Mouse (Mus musculus) midbrain, embryonic 15.5 days (tissue): ENCODE measurements around the gene Olfr160. TPM values are rescaled to one million over a fixed set of nuclear protein-coding genes. Genes with fewer than 3 reads are reported as not detected.

Experiments
- ATAC-seq: fragments of 200-750 bp; cut with Nextera tagmentation; replicated peaks from 2 replicates; pipeline ENCODE4 v1.8.0; 2017; ENCODE audit warnings: moderate TSS enrichment
- H3K27ac ChIP-seq: fragments of 300-500 bp; sonication (generic); 2 replicates; pipeline ENCODE4 v1.5.1; 2015; ENCODE audit warnings: mild to moderate bottlenecking, inconsistent platforms
- H3K27me3 ChIP-seq: fragments of 300-500 bp; sonication (generic); replicated peaks from 2 replicates; pipeline ENCODE4 v1.6.1; 2015; ENCODE audit warnings: inconsistent platforms
- H3K36me3 ChIP-seq: fragments of 300-500 bp; sonication (generic); replicated peaks from 2 replicates; pipeline ENCODE4 v1.6.1; 2015; ENCODE audit warnings: inconsistent platforms
- H3K4me1 ChIP-seq: fragments of 300-500 bp; sonication (generic); 2 replicates; pipeline ENCODE4 v1.6.1; 2015; ENCODE audit warnings: inconsistent platforms
- H3K4me2 ChIP-seq: fragments of 300-500 bp; sonication (generic); 2 replicates; pipeline ENCODE4 v1.6.1; 2015; ENCODE audit warnings: inconsistent platforms, mild to moderate bottlenecking, moderate library complexity
- H3K4me3 ChIP-seq: fragments of 300-500 bp; sonication (generic); 2 replicates; pipeline ENCODE4 v1.5.1; 2015; ENCODE audit warnings: mild to moderate bottlenecking, inconsistent platforms
- H3K9ac ChIP-seq: fragments of 300-500 bp; sonication (generic); 2 replicates; pipeline ENCODE4 v1.6.1; 2015; ENCODE audit warnings: mild to moderate bottlenecking, inconsistent platforms
- H3K9me3 ChIP-seq: fragments of 300-500 bp; sonication (generic); 2 replicates; pipeline ENCODE4 v1.6.1; 2016; ENCODE audit warnings: inconsistent platforms
- WGBS: fragments of 180-500 bp; shearing (Covaris S2); methylation state at CpG from one replicate; pipeline ENCODE4 v1.1.7; 2015; ENCODE audit warnings: mixed read lengths; 5-methylcytosine and 5-hydroxymethylcytosine counted together
- polyA plus RNA-seq: library from polyadenylated mRNA; unstranded; fragments of >200 nt; fragmentation: Nextera tagmentation; extraction: Ambion mirVana; gene quantifications from 2 replicates; pipeline ENCODE4 v1.2.1, GENCODE M21; 2015

The Olfr160 gene
- polyA plus RNA-seq: not detected in 2 replicates

- no peak within 1 kb of the TSS for H3K4me3 ChIP-seq
- H3K27me3 ChIP-seq: no peaks in the 10 kb centered on the region
- WGBS: 100% methylated on average over 1 of the region's 1 CpGs
- no peaks in the 10 kb centered on the region for H3K36me3 ChIP-seq
- no peaks in the 10 kb centered on the region for H3K4me1 ChIP-seq
- H3K9me3 ChIP-seq: no peaks in the 10 kb centered on the region
- no peak within 1 kb of the TSS for H3K9ac ChIP-seq
- ATAC-seq: no peak
- H3K27ac ChIP-seq: no peak within 1 kb of the TSS
- H3K4me2 ChIP-seq: no peak within 1 kb of the TSS
Measured at GRCm38 (mm10) chr9:37716150-37716549, at the start of gene Olfr160. Olfr160 (minus strand) TSS chr9:37716250.

DNA sequence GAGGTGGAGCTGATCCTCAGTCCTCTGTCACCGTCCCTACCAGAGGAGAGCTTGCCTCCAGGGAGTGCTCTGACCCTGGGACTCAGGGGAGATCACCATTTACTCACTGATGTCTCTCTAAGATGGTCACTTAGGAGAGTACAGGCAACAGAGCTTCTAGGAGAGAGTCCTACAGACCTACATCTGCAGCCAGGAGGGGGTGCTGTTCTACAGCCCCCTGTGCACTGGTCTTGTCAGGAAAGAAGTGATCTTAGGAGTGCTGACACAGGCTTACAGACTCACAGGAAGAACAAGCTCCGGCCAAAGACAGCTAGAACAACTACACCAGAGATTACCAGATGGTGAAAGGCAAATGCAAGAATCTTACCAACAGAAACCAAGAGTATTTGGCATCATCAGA is 46.5 kb upstream of the Olfr160 start:
- no peak overlapping the region for H3K4me2 ChIP-seq
- H3K27me3 ChIP-seq: no peaks in the 10 kb centered on the region
- no peak overlapping the region for H3K9ac ChIP-seq
- H3K9me3 ChIP-seq: no peaks in the 10 kb centered on the region
- no peak for ATAC-seq
- H3K36me3 ChIP-seq: no peaks in the 10 kb centered on the region
- no peaks in the 10 kb centered on the region for H3K4me1 ChIP-seq
- no peak overlapping the region for H3K27ac ChIP-seq
- no peak overlapping the region for H3K4me3 ChIP-seq
- 63% methylated on average over 2 of the region's 2 CpGs for WGBS

DNA sequence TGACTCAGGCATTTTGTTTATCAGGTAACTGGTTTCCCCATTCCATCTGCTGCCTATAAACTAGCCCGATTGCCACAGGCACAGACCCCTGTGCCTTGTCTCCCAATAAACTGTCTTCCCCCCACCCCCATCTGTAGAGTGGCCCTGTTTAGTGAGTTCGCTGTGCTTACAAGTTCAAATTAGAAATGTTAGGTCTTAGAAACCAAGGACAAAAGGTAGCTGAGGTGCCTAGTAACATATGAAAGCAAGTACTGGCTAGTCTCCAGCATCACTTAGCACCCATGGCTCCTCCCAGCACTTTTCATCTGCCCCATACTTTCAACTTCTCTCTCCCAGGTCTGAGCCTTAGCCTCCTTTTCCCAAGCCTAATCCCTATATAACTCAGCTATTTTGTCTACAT is 45.7 kb upstream of the Olfr160 start:
- no peaks in the 10 kb centered on the region for H3K27me3 ChIP-seq
- ATAC-seq: no peak
- H3K27ac ChIP-seq: no peak overlapping the region
- 90% methylated on average over 2 of the region's 2 CpGs for WGBS
- H3K9ac ChIP-seq: no peak overlapping the region
- no peaks in the 10 kb centered on the region for H3K9me3 ChIP-seq
- H3K4me1 ChIP-seq: no peaks in the 10 kb centered on the region
- H3K4me2 ChIP-seq: no peak overlapping the region
- no peak overlapping the region for H3K4me3 ChIP-seq
- H3K36me3 ChIP-seq: no peaks in the 10 kb centered on the region

DNA sequence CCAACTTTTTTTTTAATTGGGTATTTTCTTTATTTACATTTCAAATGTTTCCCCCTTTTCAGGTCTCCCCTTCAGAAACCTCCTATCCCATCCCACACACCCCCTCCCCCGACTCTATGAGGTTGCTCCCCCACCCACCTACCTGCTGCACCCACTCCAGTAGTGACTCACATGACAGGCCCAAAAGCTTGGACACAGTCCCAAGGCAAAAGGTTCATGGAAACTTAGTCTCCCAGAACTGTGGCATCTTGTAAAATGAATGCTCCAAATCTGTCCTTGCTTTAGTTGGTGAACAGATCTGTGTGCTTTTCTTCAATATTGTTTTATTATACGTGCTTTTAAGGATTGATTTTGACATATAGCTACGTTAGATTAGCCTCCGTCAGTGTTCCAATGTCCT is 36.0 kb upstream of the Olfr160 start:
- no peak overlapping the region for H3K4me2 ChIP-seq
- H3K9ac ChIP-seq: no peak overlapping the region
- no peaks in the 10 kb centered on the region for H3K9me3 ChIP-seq
- no peak overlapping the region for H3K4me3 ChIP-seq
- H3K27ac ChIP-seq: no peak overlapping the region
- 74% methylated on average over 4 of the region's 4 CpGs for WGBS
- H3K27me3 ChIP-seq: no peaks in the 10 kb centered on the region
- no peak for ATAC-seq
- no peaks in the 10 kb centered on the region for H3K36me3 ChIP-seq
- peaks cover 13% of the 10 kb centered on the region for H3K4me1 ChIP-seq

- no peak overlapping the region for H3K4me2 ChIP-seq
- 47% methylated on average over 2 of the region's 2 CpGs for WGBS
- ATAC-seq: peak; percentile 61
Measured at GRCm38 (mm10) chr9:37751467-37751866, 35.4 kb upstream of the Olfr160 start.

GRCm38 (mm10) chr9:37750319-37751075 is 34.4 kb upstream of the Olfr160 start:
- Histone ChIP-seq H3K27ac (peak overlapping the region; percentile 45), H3K4me2 (peak overlapping the region; percentile 17; the same call in 1 of the 2 replicates), H3K27me3 (no peaks in the 10 kb centered on the region), H3K4me3 (no peak overlapping the region), H3K9me3 (no peaks in the 10 kb centered on the region), H3K9ac (no peak overlapping the region), H3K36me3 (no peaks in the 10 kb centered on the region), H3K4me1 (peaks cover 13% of the 10 kb centered on the region)
- WGBS: 25% methylated on average over 7 of the region's 7 CpGs
- peak; percentile 90 for ATAC-seq

More at GRCm38 (mm10) chr9:37751467-37751866, 35.4 kb upstream of the Olfr160 start:
- Histone ChIP-seq H3K4me1 (peaks cover 13% of the 10 kb centered on the region), H3K27me3 (no peaks in the 10 kb centered on the region), H3K27ac (no peak overlapping the region), H3K9me3 (no peaks in the 10 kb centered on the region), H3K4me3 (no peak overlapping the region), H3K9ac (no peak overlapping the region), H3K36me3 (no peaks in the 10 kb centered on the region)

DNA sequence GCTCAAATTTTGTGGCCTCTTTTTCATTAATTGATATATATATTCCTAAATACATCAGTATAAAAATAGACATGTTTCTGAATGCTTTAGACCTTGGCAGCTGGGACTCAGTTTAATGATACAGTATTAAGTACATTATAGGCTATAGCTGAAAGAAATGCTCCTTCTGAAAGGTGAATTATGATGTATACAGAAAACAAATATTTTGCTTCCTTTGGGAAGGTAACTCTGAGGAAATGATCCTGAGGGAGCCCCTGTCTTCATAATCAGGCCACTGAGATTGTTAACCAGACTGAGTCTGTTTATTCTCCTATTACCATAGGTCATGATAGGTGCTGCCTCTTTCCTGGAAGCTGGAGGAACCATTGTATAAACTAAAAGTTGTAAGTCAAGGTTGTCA is 28.8 kb upstream of the Olfr160 start, which contains the start of gene Olfr874:
Gene Olfr874 (plus strand): TSS at position 301 of the 400 bp plus-strand sequence.
- no peak within 1 kb of the TSS for H3K4me3 ChIP-seq
- H3K27ac ChIP-seq: no peak within 1 kb of the TSS
- H3K4me2 ChIP-seq: no peak within 1 kb of the TSS
- no peaks in the 10 kb centered on the region for H3K36me3 ChIP-seq
- H3K27me3 ChIP-seq: no peaks in the 10 kb centered on the region
- H3K9ac ChIP-seq: no peak within 1 kb of the TSS
- ATAC-seq: no peak
- H3K4me1 ChIP-seq: no peaks in the 10 kb centered on the region
- H3K9me3 ChIP-seq: no peaks in the 10 kb centered on the region

GRCm38 (mm10) chr9:37734310-37734709 is 18.3 kb upstream of the Olfr160 start:
- no peaks in the 10 kb centered on the region for H3K36me3 ChIP-seq
- H3K27me3 ChIP-seq: no peaks in the 10 kb centered on the region
- no peak for ATAC-seq
- no peak overlapping the region for H3K9ac ChIP-seq
- H3K4me2 ChIP-seq: no peak overlapping the region
- no peak overlapping the region for H3K4me3 ChIP-seq
- H3K9me3 ChIP-seq: no peaks in the 10 kb centered on the region
- 86% methylated on average over 1 of the region's 1 CpGs for WGBS
- H3K27ac ChIP-seq: no peak overlapping the region
- no peaks in the 10 kb centered on the region for H3K4me1 ChIP-seq

GRCm38 (mm10) chr9:37689970-37690686 is 25.9 kb downstream of the Olfr160 start:
- no peak overlapping the region for H3K27ac ChIP-seq
- no peaks in the 10 kb centered on the region for H3K9me3 ChIP-seq
- no peak overlapping the region for H3K4me3 ChIP-seq
- H3K27me3 ChIP-seq: no peaks in the 10 kb centered on the region
- no peaks in the 10 kb centered on the region for H3K36me3 ChIP-seq
- H3K4me1 ChIP-seq: peaks cover 6% of the 10 kb centered on the region
- H3K4me2 ChIP-seq: no peak overlapping the region
- no peak overlapping the region for H3K9ac ChIP-seq
- peak; percentile 59 for ATAC-seq
- WGBS: 18% methylated on average over 5 of the region's 5 CpGs

GRCm38 (mm10) chr9:37687941-37688303 is 28.1 kb downstream of the Olfr160 start:
- no peak overlapping the region for H3K4me3 ChIP-seq
- H3K4me1 ChIP-seq: peaks cover 6% of the 10 kb centered on the region
- H3K36me3 ChIP-seq: no peaks in the 10 kb centered on the region
- H3K9ac ChIP-seq: no peak overlapping the region
- H3K27me3 ChIP-seq: no peaks in the 10 kb centered on the region
- H3K9me3 ChIP-seq: no peaks in the 10 kb centered on the region
- H3K4me2 ChIP-seq: no peak overlapping the region
- ATAC-seq: peak; percentile 78
- H3K27ac ChIP-seq: peak overlapping the region; percentile 51; the same call in 1 of the 2 replicates
- 38% methylated on average over 3 of the region's 3 CpGs for WGBS

GRCm38 (mm10) chr9:37687288-37687940 is 28.6 kb downstream of the Olfr160 start:
- no peaks in the 10 kb centered on the region for H3K9me3 ChIP-seq
- peaks cover 6% of the 10 kb centered on the region for H3K4me1 ChIP-seq
- H3K27me3 ChIP-seq: no peaks in the 10 kb centered on the region
- no peak overlapping the region for H3K4me3 ChIP-seq
- 47% methylated on average over 3 of the region's 3 CpGs for WGBS
- ATAC-seq: peak; percentile 91
- H3K27ac ChIP-seq: peak overlapping the region; percentile 51
- H3K9ac ChIP-seq: no peak overlapping the region
- no peak overlapping the region for H3K4me2 ChIP-seq
- no peaks in the 10 kb centered on the region for H3K36me3 ChIP-seq

- H3K27me3 ChIP-seq: no peaks in the 10 kb centered on the region
- H3K36me3 ChIP-seq: no peaks in the 10 kb centered on the region
- no peak overlapping the region for H3K9ac ChIP-seq
- no peak overlapping the region for H3K4me3 ChIP-seq
- no peak for ATAC-seq
- H3K4me2 ChIP-seq: no peak overlapping the region
- H3K4me1 ChIP-seq: no peaks in the 10 kb centered on the region
- no peaks in the 10 kb centered on the region for H3K9me3 ChIP-seq
- WGBS: 90% methylated on average over 1 of the region's 1 CpGs
- H3K27ac ChIP-seq: no peak overlapping the region
Measured at GRCm38 (mm10) chr9:37681123-37681522, 34.9 kb downstream of the Olfr160 start.
